Mouse (Mus musculus) neural tube, embryonic 13.5 days (tissue): ENCODE measurements at regions not wholly inside any gene's neighbourhood (a gene's known extent, or its start where the extent isn't known, plus 50 kb on each side); places are given as distances from the start of the nearest gene placed in this dataset.

Experiments
- ATAC-seq: fragments of 200-750 bp; cut with Nextera tagmentation; 2 replicates; pipeline ENCODE4 v1.8.0; 2017; ENCODE audit warnings: low read depth, mild to moderate bottlenecking, moderate TSS enrichment, moderate library complexity
- H3K27ac ChIP-seq: fragments of 300-500 bp; sonication (generic); replicated peaks from 2 replicates; pipeline ENCODE4 v1.5.1; 2015; ENCODE audit warnings: moderate library complexity, mild to moderate bottlenecking, inconsistent platforms
- H3K27me3 ChIP-seq: fragments of 300-500 bp; sonication (generic); 2 replicates; pipeline ENCODE4 v1.6.1; 2015; ENCODE audit warnings: mild to moderate bottlenecking, inconsistent platforms
- H3K36me3 ChIP-seq: fragments of 300-500 bp; sonication (generic); 2 replicates; pipeline ENCODE4 v1.6.1; 2015; ENCODE audit warnings: mild to moderate bottlenecking, inconsistent platforms
- H3K4me1 ChIP-seq: fragments of 300-500 bp; sonication (generic); replicated peaks from 2 replicates; pipeline ENCODE4 v1.6.1; 2015; ENCODE audit warnings: inconsistent platforms
- H3K4me2 ChIP-seq: fragments of 300-500 bp; sonication (generic); 2 replicates; pipeline ENCODE4 v1.6.1; 2015; ENCODE audit warnings: inconsistent platforms, mild to moderate bottlenecking, moderate library complexity
- H3K4me3 ChIP-seq: fragments of 300-500 bp; sonication (generic); 2 replicates; pipeline ENCODE4 v1.5.1; 2015; ENCODE audit warnings: mild to moderate bottlenecking, inconsistent platforms
- H3K9ac ChIP-seq: fragments of 300-500 bp; sonication (generic); 2 replicates; pipeline ENCODE4 v1.6.1; 2015; ENCODE audit warnings: moderate library complexity, mild to moderate bottlenecking, inconsistent platforms
- H3K9me3 ChIP-seq: fragments of 300-500 bp; sonication (generic); 2 replicates; pipeline ENCODE4 v1.6.1; 2016; ENCODE audit warnings: inconsistent platforms
- WGBS: fragments of 180-500 bp; shearing (Covaris S2); methylation state at CpG from one replicate; pipeline ENCODE4 v1.1.7; 2015; 5-methylcytosine and 5-hydroxymethylcytosine counted together

DNA sequence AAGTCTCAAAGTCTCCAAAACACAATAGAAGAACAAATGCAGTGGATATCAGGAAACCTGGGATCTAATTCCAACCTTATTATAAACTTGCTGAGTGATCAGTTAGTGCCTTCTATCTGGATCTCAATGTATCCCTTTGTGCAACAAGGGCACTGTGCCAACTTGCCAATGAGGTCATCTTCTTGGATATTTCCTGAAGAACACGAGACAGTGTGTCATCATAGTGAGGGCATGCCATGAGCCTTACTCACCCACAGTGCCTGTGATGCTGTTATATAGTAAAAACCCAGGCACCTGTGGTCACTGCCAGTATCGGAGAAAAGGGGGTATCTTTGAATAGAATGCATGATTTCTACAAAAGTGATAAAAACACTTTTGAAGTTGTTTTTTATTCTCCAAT, 60.2 kb upstream of the Cd34 start:
- ATAC-seq, result no peak
- no peak overlapping the region for H3K4me3 ChIP-seq
- 67% methylated on average over 2 of the region's 2 CpGs for WGBS
- H3K27ac ChIP-seq, result no peak overlapping the region
- H3K9me3 ChIP-seq, result no peaks in the 10 kb centered on the region
- no peak overlapping the region for H3K9ac ChIP-seq
- no peaks in the 10 kb centered on the region for H3K36me3 ChIP-seq
- no peak overlapping the region for H3K4me2 ChIP-seq
- peaks cover 6% of the 10 kb centered on the region; the same call in 1 of the 2 replicates for H3K4me1 ChIP-seq
- no peaks in the 10 kb centered on the region for H3K27me3 ChIP-seq

DNA sequence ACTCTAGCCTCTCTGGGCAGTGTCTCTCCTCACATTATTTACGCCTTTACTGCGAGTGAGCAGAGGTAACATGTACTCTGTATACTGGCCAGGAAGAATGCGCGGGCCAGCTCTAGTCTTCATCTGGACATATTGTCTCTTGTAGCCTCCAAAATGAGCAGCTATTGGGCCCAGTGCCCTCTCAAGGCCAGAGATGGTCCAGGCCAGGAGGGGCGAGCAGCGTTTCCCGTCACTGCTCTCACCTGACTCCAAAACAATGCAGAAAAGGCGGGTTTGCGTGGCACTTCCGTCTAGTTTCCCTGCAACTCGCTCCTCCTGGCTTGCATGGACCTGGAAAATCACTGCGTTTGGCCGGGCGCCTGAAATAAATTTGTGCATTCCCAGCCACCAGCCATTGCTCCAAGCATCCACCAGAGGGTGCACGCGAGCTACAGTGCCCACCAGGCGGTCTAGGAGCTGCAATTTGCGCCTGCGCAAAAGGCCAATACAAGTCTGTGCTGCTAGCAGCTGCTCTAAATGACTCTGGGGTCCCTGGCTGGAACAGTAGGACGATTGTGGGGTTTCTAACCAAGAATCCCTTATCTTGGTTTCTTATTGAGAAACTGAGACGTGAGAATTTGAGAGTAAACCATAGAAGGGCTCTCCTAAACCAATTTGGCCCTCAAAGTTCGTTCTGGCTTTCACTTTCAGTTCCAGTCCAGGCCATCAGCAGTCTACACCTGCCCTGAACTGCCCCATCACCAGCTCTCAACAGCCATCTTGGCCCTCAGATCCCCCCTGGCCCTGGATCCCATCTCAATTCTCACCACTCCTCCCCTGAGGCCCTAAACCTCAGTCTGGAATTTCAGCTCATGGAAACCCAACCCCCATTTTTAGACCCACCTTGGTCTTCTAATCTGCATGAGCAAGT, 59.0 kb upstream of the Cd34 start:
- 24% methylated on average over 22 of the region's 22 CpGs for WGBS
- peak; percentile 92 for ATAC-seq
- H3K27ac ChIP-seq, result no peak overlapping the region
- 0 out of 2 replicates have a peak overlapping the region, but pooled peaks have one; percentile 22 for H3K9ac ChIP-seq
- H3K36me3 ChIP-seq, result no peaks in the 10 kb centered on the region
- H3K9me3 ChIP-seq, result no peaks in the 10 kb centered on the region
- H3K4me3 ChIP-seq, result no peak overlapping the region
- H3K4me1 ChIP-seq, result peaks cover 6% of the 10 kb centered on the region; the same call in 1 of the 2 replicates
- no peaks in the 10 kb centered on the region for H3K27me3 ChIP-seq
- peak overlapping the region; percentile 41 for H3K4me2 ChIP-seq

GRCm38 (mm10) chr1:194881556-194882223, 56.9 kb upstream of the Cd34 start:
- Histone ChIP-seq H3K27me3 (no peaks in the 10 kb centered on the region), H3K27ac (no peak overlapping the region), H3K36me3 (no peaks in the 10 kb centered on the region), H3K9me3 (no peaks in the 10 kb centered on the region), H3K4me1 (peaks cover 9% of the 10 kb centered on the region; the same call in 1 of the 2 replicates), H3K4me3 (no peak overlapping the region), H3K9ac (no peak overlapping the region), H3K4me2 (no peak overlapping the region)
- ATAC-seq, result no peak

DNA sequence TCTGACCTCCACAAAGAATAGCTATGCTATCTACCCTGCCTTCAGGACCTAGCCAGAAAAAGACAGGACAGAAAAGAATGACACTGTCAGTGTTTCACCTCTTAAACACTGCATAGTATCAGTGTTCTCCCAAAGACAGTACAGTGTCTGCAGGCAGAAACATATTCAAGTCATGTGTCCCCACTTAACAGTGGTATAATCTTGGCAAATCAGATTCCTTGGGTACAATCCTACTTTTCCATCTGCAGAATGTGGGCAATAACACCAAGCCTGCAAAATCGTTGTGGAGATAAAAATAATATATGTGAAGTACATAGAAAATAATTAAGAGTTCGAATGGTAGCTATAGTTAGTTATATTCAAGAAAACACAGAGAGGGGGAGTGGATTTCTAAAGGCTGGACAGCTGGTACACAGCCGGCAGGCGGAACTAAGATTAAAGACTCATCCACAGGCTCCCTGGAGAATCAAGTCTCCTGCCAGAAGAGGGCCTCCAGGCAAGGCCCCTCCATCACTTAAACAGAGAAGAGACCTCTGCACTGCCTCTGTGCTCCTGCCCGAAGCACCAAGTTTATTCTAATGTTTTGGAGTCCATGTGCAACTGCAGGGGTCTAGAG, 53.4 kb upstream of the Cd34 start:
- Histone ChIP-seq H3K9me3 (no peaks in the 10 kb centered on the region), H3K9ac (no peak overlapping the region), H3K4me2 (no peak overlapping the region), H3K27me3 (no peaks in the 10 kb centered on the region), H3K36me3 (no peaks in the 10 kb centered on the region), H3K4me1 (0 out of 2 replicates have a peak, but pooled peaks cover 3% of the 10 kb centered on the region), H3K27ac (no peak overlapping the region), H3K4me3 (no peak overlapping the region)
- 61% methylated on average over 5 of the region's 5 CpGs for WGBS
- ATAC-seq, result no peak

DNA sequence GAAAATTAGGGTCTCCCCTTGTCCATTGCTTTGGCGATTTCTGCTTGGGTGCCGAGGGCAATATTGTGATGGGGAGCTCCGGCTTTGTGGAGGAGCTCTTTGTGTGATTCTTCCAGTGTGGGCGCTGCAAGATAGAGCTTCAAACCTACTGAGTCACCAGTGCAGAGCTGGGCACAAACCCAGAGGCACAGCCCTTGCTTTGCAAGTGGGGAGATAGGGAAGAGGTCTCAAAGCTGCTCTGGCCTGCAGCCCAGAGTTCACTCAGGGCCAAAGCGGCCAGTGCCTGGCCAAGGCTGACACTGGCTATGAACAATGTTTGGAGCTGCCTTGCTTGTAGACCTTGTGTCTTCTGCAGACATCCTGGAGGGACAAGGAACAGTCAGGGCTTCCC, 52.9 kb upstream of the Cd34 start:
- Histone ChIP-seq H3K9me3 (no peaks in the 10 kb centered on the region), H3K4me3 (no peak overlapping the region), H3K36me3 (no peaks in the 10 kb centered on the region), H3K27ac (no peak overlapping the region), H3K27me3 (no peaks in the 10 kb centered on the region), H3K4me2 (no peak overlapping the region), H3K4me1 (0 out of 2 replicates have a peak, but pooled peaks cover 3% of the 10 kb centered on the region), H3K9ac (no peak overlapping the region)
- 86% methylated on average over 5 of the region's 5 CpGs for WGBS
- ATAC-seq, result no peak
